Mouse (Mus musculus) megakaryocyte, embryonic 14.5 days (primary cell): ENCODE data around the gene Acox3. TPM values are rescaled to one million over a fixed set of nuclear protein-coding genes. Genes with fewer than 3 reads are reported as not detected.

Experiments
- H3K27me3 ChIP-seq: replicated peaks from 2 replicates; pipeline ENCODE3; 2012; ENCODE audit warnings: inconsistent platforms
- H3K36me3 ChIP-seq: replicated peaks from 2 replicates; pipeline ENCODE3; 2012; ENCODE audit warnings: low read length, inconsistent platforms, mixed read lengths
- H3K4me1 ChIP-seq: 2 replicates; pipeline ENCODE4 v1.6.1; 2012; ENCODE audit warnings: inconsistent platforms
- H3K4me3 ChIP-seq: replicated peaks from 2 replicates; pipeline ENCODE3; 2012; ENCODE audit warnings: moderate library complexity, mild to moderate bottlenecking, inconsistent platforms
- H3K9me3 ChIP-seq: 2 replicates; pipeline ENCODE4 v1.6.1; 2012; ENCODE audit warnings: inconsistent platforms
- FLI1 ChIP-seq: IDR thresholded peaks from 2 replicates; pipeline ENCODE4 v1.6.1; 2012; ENCODE audit warnings: low read length, inconsistent platforms, mixed read lengths
- GATA1 ChIP-seq: IDR thresholded peaks from 3 replicates; pipeline ENCODE4 v1.6.1; 2012; ENCODE audit warnings: mixed read lengths, low read length, inconsistent platforms, borderline replicate concordance
- polyA plus RNA-seq: library from polyadenylated mRNA; stranded (reverse); fragments of >175 nt; gene quantifications from 2 replicates; pipeline ENCODE4 v1.2.3, GENCODE M21; 2012; ENCODE audit warnings: low replicate concordance; ENCODE audit not compliant: insufficient read depth

Gene Acox3
- polyA plus RNA-seq, 1 experiment: 5.1 TPM

DNA sequence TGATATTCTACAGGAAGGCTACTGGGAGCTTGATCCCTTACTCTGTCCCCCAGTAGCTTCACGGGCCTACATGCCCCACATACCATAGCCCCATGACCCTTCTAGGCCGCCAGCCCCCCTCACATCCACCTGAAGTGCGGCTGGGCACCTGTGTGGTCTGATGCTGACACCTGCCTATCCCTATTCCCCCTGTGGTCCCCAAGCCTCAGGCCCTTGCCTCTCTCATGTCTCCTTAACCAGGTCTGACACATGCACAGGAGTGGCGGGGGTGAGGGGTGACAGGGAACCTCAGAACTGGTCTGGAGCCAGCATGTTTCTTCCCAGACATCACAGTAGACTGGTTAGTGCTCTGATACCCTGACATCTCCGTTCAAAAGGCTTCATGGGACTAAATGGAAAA lies 25.7 kb downstream of the Acox3 start:
- Histone ChIP-seq H3K36me3 (peaks cover 92% of the 10 kb centered on the region), H3K27me3 (peaks cover 10% of the 10 kb centered on the region), H3K4me3 (no peak overlapping the region), H3K9me3 (no peaks in the 10 kb centered on the region), H3K4me1 (peaks cover 37% of the 10 kb centered on the region)
- TF ChIP-seq FLI1 (no peak), GATA1 (no peak)

DNA sequence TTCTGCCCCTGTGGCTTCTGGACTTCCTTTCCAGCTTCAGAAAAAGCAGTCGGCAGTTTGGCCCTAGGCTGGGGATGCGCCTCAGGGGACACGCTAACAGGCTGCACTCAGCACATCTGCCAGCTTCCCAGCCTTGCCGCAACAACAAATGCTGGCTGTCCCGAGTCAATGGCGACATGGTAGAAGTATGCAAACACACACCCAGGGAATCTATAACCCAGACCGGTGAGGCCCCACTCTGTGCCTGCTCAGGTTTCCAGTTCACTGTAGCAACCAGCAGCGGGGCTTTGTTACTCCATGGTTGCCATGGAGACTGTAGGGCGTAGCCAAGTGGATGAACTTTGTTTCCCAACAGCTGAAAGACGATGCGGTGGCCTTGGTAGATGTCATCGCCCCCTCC lies 26.5 kb downstream of the Acox3 start:
- TF ChIP-seq GATA1: no peak
- TF ChIP-seq FLI1: no peak
- no peaks in the 10 kb centered on the region for H3K9me3 ChIP-seq
- peaks cover 12% of the 10 kb centered on the region for H3K27me3 ChIP-seq
- H3K4me3 ChIP-seq: no peak overlapping the region
- H3K4me1 ChIP-seq: peaks cover 40% of the 10 kb centered on the region
- peaks cover 92% of the 10 kb centered on the region for H3K36me3 ChIP-seq

DNA sequence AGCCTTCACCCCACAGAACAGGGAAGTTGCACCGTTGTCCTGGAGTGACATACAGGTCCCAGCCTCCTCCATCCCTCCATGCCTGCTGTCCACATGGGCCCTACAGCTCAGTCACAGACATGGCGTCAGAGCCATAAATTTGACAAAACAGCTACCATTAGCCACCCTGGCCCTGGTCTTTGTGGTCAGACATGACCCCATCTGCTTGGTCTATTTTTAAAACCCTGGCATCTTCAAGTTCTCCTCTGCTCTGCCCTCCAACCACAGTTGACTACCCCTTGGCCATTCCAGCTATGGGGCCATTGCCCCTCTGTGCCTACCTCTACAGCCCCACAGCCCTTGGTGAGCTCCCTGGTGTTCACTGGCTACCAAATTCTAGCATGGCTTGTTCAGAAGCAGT lies 27.1 kb downstream of the Acox3 start:
- Histone ChIP-seq H3K4me3 (no peak overlapping the region), H3K36me3 (peaks cover 88% of the 10 kb centered on the region), H3K27me3 (peaks cover 14% of the 10 kb centered on the region), H3K9me3 (no peaks in the 10 kb centered on the region), H3K4me1 (peaks cover 40% of the 10 kb centered on the region)
- TF ChIP-seq FLI1 (no peak), GATA1 (no peak)

DNA sequence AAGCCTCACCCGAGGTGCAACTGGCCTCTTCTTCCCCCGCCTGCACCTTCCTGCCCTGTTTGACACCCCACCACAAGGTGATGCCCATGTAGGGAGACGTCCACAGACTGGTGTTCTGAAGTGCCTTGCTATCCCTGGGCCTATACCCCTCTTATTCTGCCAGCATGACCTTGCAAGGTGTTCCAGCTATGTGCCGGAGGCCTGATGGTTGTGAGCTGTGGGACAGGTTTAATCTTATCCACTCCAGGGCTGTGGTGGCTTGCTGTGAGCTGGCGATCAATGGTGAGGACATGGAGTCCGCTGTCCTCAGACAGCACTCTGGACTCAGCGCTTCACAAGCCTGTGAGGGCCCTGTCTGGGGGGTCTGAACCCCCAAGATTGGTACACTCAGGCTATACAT lies 27.5 kb downstream of the Acox3 start:
- H3K36me3 ChIP-seq: peaks cover 84% of the 10 kb centered on the region
- H3K9me3 ChIP-seq: no peaks in the 10 kb centered on the region
- H3K4me3 ChIP-seq: no peak overlapping the region
- peaks cover 14% of the 10 kb centered on the region for H3K27me3 ChIP-seq
- no peak for TF ChIP-seq GATA1
- no peak for TF ChIP-seq FLI1
- peaks cover 36% of the 10 kb centered on the region for H3K4me1 ChIP-seq

DNA sequence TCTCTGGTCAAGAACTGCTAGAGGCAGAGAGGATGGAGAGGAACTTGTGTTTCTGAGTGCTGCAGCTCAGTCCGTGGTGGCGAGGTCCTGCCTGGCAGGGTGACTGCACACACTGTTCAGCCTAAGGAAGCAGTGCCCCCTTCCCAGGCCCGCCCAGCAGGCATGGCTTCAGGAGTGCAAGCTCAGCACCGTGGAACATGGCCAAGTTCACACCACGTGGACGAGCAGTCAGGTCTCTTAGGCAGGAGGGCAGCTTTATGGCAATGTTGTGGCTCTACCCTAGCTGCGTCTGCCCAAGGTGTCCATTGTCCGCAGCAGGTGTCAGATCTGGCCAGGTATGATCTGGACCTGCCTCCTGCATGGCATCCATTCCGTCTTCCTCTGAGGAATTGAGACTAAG lies 28.3 kb downstream of the Acox3 start:
- Histone ChIP-seq H3K4me3 (no peak overlapping the region), H3K4me1 (peaks cover 28% of the 10 kb centered on the region), H3K27me3 (peaks cover 14% of the 10 kb centered on the region), H3K36me3 (peaks cover 79% of the 10 kb centered on the region), H3K9me3 (no peaks in the 10 kb centered on the region)
- TF ChIP-seq FLI1 (no peak), GATA1 (no peak)

DNA sequence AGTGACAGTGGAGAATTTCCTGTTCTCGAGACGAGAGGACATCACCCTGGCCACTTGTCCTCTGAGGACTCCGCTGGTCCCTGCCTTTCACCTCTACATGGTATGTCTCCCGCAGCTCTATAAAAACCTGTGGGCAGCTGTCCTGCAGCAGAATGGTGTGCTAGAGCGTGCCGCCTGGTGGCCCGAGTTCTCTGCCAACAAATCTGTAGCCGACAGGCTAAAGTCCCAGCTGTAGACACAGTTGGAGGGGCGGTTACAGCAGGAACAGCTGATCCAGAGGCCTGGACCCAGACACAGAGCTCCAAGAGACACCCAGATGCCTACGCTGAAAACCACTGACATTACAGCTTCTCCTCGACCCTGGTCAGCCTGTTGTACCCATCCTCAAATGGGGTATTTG lies 29.1 kb downstream of the Acox3 start:
- TF ChIP-seq GATA1: no peak
- no peak for TF ChIP-seq FLI1
- peaks cover 76% of the 10 kb centered on the region for H3K36me3 ChIP-seq
- peaks cover 25% of the 10 kb centered on the region; the same call in 1 of the 2 replicates for H3K4me1 ChIP-seq
- H3K27me3 ChIP-seq: peaks cover 21% of the 10 kb centered on the region
- no peak overlapping the region for H3K4me3 ChIP-seq
- H3K9me3 ChIP-seq: no peaks in the 10 kb centered on the region

DNA sequence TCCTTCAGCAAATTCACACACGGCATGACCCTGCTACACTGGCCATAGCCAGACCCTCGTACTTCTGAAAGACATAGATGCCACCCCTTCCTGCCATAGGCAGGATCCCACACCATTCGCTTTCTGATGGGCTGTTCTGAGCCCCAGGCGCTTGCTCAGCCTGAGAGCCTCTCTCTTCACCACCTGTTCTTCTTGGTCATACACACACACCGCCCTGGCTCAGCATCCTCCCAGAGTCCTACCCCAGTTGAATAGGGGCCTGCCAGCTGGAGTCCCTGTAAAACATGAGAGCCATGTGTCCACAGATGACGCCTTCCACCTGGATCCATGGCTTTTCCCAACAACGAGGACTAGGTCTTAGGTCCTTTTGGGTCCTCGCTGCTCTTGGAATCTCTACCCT lies 29.9 kb downstream of the Acox3 start:
- H3K4me1 ChIP-seq: peaks cover 29% of the 10 kb centered on the region; the same call in 1 of the 2 replicates
- no peaks in the 10 kb centered on the region for H3K9me3 ChIP-seq
- no peak for TF ChIP-seq GATA1
- no peak for TF ChIP-seq FLI1
- peaks cover 69% of the 10 kb centered on the region for H3K36me3 ChIP-seq
- H3K4me3 ChIP-seq: no peak overlapping the region
- H3K27me3 ChIP-seq: peaks cover 28% of the 10 kb centered on the region

DNA sequence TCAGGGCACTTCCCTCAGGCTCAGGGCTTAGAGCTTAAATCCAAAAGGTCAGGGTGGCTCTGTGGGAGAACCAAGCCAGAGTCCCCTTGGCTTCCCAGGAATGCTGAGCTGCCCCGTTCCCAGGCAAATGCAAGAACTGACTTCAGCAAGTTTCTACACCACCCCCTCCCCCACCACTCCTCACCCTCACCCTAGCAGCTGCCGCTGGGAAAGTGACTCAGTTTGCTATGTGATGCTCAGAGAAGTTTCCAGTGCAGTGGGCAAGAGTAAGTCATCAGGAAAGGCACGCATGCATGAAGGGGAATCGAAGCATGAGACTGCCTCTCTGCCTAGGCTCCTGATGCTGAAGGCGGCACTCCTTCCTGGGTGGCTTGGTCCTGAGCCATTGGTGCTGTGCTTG lies 34.1 kb downstream of the Acox3 start:
- peaks cover 53% of the 10 kb centered on the region for H3K27me3 ChIP-seq
- no peak overlapping the region for H3K4me3 ChIP-seq
- H3K4me1 ChIP-seq: peaks cover 51% of the 10 kb centered on the region
- peaks cover 3% of the 10 kb centered on the region for H3K9me3 ChIP-seq
- TF ChIP-seq GATA1: no peak
- TF ChIP-seq FLI1: no peak
- peaks cover 26% of the 10 kb centered on the region for H3K36me3 ChIP-seq

DNA sequence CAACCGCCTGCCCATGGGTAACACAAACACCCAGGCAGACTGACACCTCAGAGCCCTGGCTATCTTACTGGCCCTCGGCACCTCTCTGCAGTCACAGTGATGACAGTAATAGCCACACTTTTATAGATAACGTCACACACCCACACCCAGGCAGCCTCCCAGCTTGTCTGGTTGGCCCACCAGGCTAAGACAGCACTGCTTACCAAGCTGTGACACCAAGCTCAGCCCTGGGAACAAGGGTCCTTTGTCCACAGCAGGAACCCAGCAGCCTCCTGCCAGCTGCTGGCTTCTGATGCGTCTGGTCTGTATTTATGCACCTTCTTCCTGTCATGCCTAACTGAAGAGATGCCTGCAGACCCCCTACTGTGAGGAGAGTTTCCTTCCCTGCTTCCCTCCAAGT lies 38.3 kb downstream of the Acox3 start:
- Histone ChIP-seq H3K9me3 (peaks cover 18% of the 10 kb centered on the region), H3K36me3 (peaks cover 4% of the 10 kb centered on the region), H3K4me3 (no peak overlapping the region), H3K4me1 (peaks cover 79% of the 10 kb centered on the region), H3K27me3 (peaks cover 81% of the 10 kb centered on the region)
- TF ChIP-seq GATA1 (no peak), FLI1 (no peak)

DNA sequence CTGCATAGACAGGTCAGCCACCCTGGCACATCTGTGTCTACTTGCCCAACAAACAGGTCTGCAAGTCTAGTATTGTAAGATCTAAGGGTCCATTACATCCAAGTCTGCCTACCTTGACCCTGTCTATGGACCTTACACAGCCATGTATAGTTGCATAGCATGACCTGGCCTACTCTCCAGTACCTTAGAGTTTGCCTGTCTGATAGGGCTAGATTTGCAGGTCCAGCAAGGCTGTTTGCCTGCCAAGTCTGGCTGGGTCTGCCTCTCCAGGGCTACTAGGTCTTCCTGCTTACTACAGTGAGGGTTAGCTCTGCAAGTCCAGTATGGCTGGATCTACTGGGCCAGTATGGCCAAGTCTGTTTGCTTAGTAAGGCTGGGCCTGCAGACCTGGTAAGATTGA lies 41.0 kb downstream of the Acox3 start:
- H3K27me3 ChIP-seq: peaks cover 85% of the 10 kb centered on the region
- H3K9me3 ChIP-seq: peaks cover 27% of the 10 kb centered on the region
- no peak overlapping the region for H3K4me3 ChIP-seq
- no peaks in the 10 kb centered on the region for H3K36me3 ChIP-seq
- H3K4me1 ChIP-seq: peaks cover 68% of the 10 kb centered on the region
- TF ChIP-seq GATA1 (no peak), FLI1 (no peak)

DNA sequence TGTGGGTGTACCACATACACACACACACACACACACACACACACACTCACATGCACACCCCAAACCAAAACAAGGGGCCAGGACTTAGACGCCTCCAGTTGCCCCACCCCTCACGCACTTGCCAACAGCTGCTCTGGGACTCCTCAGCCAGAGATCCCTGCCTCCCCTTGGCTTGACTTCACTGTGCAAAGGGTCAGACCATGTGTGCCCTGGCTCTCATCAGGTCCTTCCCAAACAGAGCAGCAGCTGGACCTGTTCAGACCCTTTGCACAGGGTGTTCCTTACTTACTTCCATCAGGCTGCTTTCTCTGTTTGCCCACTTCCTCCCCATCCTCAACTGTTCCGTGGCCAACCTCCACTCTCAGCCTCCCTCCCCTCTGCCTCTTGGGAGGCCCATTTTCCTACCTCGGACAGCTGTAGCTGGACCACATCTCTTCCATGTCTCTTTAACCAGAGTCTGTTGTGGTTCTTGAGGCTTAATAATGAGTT lies 42.0 kb downstream of the Acox3 start:
- peaks cover 59% of the 10 kb centered on the region for H3K4me1 ChIP-seq
- TF ChIP-seq FLI1: no peak
- TF ChIP-seq GATA1: no peak
- peaks cover 84% of the 10 kb centered on the region for H3K27me3 ChIP-seq

More for the DNA sequence above, 42.0 kb downstream of the Acox3 start:
- no peak overlapping the region for H3K4me3 ChIP-seq
- no peaks in the 10 kb centered on the region for H3K36me3 ChIP-seq
- H3K9me3 ChIP-seq: peaks cover 27% of the 10 kb centered on the region
